Mouse (Mus musculus): ENCODE data around the gene Grk4.
"Not testable (repeated sequence)": the region's sequence is repeated elsewhere in the genome, so short reads cannot be mapped to it uniquely, and the experiment has no call there.

Gene Grk4

DNA sequence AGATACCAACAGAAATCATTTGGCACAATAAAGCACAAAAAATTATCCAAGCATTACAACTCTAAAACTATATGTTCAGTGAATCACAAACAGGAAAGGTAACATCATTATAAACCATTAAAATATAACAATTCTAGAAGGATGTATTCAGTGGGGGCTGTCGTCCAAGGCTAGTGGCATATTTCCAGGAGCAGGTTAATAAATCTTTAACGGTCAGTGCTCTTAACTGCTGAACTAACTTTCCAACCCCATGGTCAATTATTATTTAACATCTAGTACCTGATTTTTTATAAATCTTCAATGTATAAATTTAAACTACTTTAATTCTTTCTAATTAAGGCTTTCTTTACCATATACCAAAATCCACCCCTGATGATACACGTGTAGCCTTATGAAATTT, 54.2 kb downstream of the Grk4 start:
- DNase-seq (ENCODE audit: low spot score), result not testable (repeated sequence)

GRCm38 (mm10) chr5:34714816-34715215, 54.6 kb downstream of the Grk4 start:
- DNase-seq (ENCODE audit: low spot score), result no peak

DNA sequence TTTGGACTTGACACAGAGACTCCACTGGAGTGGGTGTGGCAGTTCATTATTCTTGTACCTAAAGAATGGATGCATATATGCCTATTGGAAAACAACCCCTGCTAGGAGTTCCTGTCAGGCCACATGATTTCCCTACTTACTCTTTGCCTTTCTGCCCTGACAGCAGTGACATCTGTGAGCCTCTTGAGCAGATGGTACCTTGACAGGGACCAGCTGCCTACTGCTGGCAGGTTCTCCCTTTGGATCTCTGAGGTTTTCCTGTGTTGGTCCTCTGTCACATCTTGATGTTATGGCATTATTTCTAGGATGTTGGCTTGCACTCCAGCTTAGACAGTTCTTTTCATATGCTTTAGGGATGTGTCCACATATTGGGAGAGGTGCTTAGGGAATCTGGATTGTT, 69.0 kb downstream of the Grk4 start:
- DNase-seq (ENCODE audit: low spot score), result no peak

DNA sequence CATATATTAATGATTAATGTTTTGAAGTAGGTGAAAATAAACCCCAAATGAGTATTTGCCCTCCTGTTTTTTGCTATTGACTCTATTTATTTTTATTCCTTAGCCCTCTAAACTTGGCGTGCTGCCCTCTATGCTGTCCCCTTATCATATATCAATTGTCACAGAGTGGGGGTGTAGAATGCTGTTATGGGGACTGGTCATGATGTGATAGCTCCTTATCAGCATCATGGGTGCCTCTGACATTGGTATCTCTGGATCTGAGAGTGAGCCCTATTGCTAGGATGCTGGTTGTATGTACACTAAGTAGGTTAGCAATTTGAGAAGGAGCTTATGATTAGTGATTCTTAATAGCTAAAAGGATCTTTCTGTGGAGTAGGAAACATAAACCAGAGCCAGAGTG, 70.1 kb downstream of the Grk4 start:
- DNase-seq (ENCODE audit: low spot score), result no peak

GRCm38 (mm10) chr5:34751477-34751876, 91.3 kb downstream of the Grk4 start:
- no peak for DNase-seq (ENCODE audit: low spot score)

- DNase-seq (ENCODE audit: low spot score), result no peak
Observed at GRCm38 (mm10) chr5:34758762-34759161, 98.6 kb downstream of the Grk4 start.

GRCm38 (mm10) chr5:34760850-34761508, 100.8 kb downstream of the Grk4 start:
- peak; percentile 46 for DNase-seq (ENCODE audit: low spot score)

- DNase-seq (ENCODE audit: low spot score), result peak; percentile 96
Observed at GRCm38 (mm10) chr5:34761509-34761908, 101.3 kb downstream of the Grk4 start, which contains the start of gene Htt. Gene Htt, plus strand, starts transcription at chr5:34761740.

- DNase-seq (ENCODE audit: low spot score), result peak; percentile 68
Observed at GRCm38 (mm10) chr5:34761934-34762611, 101.9 kb downstream of the Grk4 start.

DNA sequence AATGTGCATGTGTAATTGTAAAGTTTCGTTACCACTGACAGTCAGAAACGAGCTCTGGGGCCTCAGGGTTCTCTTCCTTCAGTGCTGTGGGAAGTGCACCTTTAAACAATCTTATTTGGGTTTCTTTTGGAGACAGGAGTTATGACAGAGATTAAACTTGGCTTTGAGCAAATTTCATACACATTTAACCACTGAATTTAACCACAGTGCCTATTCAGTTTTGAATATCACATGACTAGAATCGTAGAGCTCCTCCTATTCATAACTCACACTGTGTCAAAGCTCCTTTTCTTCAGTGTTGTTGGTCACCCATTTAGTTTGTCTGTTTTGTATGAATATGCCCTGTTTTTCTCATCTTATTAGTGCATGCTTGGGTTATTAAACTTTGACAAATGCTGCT, 111.6 kb downstream of the Grk4 start:
- no peak for DNase-seq (ENCODE audit: low spot score)

GRCm38 (mm10) chr5:34772696-34773245, 112.6 kb downstream of the Grk4 start:
- DNase-seq (ENCODE audit: low spot score), result no peak

- DNase-seq (ENCODE audit: low spot score), result no peak
Observed at GRCm38 (mm10) chr5:34773392-34773791, 113.2 kb downstream of the Grk4 start.

- DNase-seq (ENCODE audit: low spot score), result no peak
Observed at GRCm38 (mm10) chr5:34785027-34785426, 124.8 kb downstream of the Grk4 start.

DNA sequence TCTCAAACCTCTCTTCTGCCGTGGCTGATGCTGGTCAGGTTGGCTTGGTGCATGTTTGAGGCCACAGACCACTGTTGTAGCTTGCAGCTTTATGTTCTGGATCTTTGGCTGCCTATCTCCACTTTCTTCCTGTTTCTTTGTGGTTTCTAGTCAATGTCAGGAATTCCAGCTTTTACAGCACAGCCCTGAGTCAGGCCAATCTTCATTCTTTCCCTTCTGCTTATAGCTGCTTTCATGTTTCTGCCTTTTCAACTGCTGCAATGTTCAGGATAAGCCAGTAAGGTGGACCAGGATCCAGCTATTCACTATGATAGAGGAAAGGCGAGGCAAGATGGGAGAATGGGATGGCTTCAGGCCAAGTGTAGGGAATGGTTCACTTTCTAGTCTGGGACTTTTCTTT, 131.0 kb downstream of the Grk4 start:
- no peak for DNase-seq (ENCODE audit: low spot score)

DNA sequence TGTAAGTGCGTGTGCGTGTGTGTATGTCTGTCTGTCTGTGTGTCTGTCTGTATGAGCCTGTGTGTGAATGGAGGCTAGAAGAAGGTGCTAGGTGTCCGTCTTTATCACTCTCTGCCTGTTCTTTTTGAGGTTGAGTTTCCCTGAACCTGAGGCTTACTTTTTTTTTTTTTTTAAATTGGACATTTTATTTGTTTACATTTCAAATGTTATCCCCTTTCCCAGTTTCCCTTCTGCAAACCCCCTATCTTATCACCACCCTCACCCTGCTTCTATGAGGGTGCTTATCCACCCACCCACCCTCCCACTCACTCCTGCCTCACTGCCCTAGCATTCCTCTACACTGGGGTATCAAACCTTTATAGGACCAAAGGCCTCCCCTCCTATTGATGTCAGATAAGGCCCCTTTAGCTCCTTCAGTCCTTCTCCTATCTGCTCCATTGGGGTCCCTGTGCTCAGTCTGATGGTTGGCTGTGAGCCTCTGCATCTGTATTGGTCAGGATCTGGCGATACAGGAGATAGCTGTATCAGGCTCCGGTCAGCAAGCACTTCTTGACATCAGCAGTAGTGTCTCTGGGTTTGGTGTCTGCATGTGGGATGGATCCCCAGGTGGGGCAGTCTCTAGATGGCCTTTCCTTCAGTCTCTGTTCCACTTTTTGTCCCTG, 140.2 kb downstream of the Grk4 start:
- DNase-seq (ENCODE audit: low spot score), result no peak
